Mouse (Mus musculus) lung, embryonic 16.5 days (tissue): ENCODE data around the gene Ppt1. TPM values are rescaled to one million over a fixed set of nuclear protein-coding genes. Genes with fewer than 3 reads are reported as not detected.
"Not testable (repeated sequence)": the region's sequence is repeated elsewhere in the genome, so short reads cannot be mapped to it uniquely, and the experiment has no call there.

Experiments
- ATAC-seq: fragments of 200-750 bp; cut with Nextera tagmentation; 2 replicates; pipeline ENCODE4 v1.8.0; 2017; ENCODE audit warnings: low read depth, mild to moderate bottlenecking, moderate library complexity
- H3K27ac ChIP-seq: fragments of 300-500 bp; sonication (generic); 2 replicates; pipeline ENCODE4 v1.5.1; 2014; ENCODE audit warnings: mild to moderate bottlenecking, control low read depth, low read length
- H3K27me3 ChIP-seq: fragments of 300-500 bp; sonication (generic); 2 replicates; pipeline ENCODE4 v1.6.1; 2014; ENCODE audit warnings: low read depth, low read length, mixed read lengths; ENCODE audit not compliant: control insufficient read depth, insufficient read depth
- H3K36me3 ChIP-seq: fragments of 300-500 bp; sonication (generic); 2 replicates; pipeline ENCODE4 v1.6.1; 2014; ENCODE audit warnings: low read length; ENCODE audit not compliant: control insufficient read depth, insufficient read depth
- H3K4me1 ChIP-seq: fragments of 300-500 bp; sonication (generic); replicated peaks from 2 replicates; pipeline ENCODE4 v1.6.1; 2014; ENCODE audit warnings: low read length, mixed read lengths; ENCODE audit not compliant: control insufficient read depth, insufficient read depth
- H3K4me2 ChIP-seq: fragments of 300-500 bp; sonication (generic); 2 replicates; pipeline ENCODE4 v1.6.1; 2014; ENCODE audit warnings: low read depth, low read length, control low read depth
- H3K4me3 ChIP-seq: fragments of 300-500 bp; sonication (generic); 2 replicates; pipeline ENCODE4 v1.5.1; 2014; ENCODE audit warnings: mild to moderate bottlenecking, low read length, control low read depth
- H3K9ac ChIP-seq: fragments of 300-500 bp; sonication (generic); 2 replicates; pipeline ENCODE4 v1.6.1; 2014; ENCODE audit warnings: low read length, control low read depth
- H3K9me3 ChIP-seq: fragments of 300-500 bp; sonication (generic); 2 replicates; pipeline ENCODE4 v1.6.1; 2016; ENCODE audit warnings: low read length; ENCODE audit not compliant: control insufficient read depth
- WGBS: fragments of 180-500 bp; shearing (Covaris S2); extraction: QIAGEN DNeasy Blood & Tissue Kit; methylation state at CpG from one replicate; pipeline ENCODE4 v1.1.7; 2014; 5-methylcytosine and 5-hydroxymethylcytosine counted together
- polyA plus RNA-seq: library from polyadenylated mRNA; unstranded; fragments of >200 nt; fragmentation: Nextera tagmentation; extraction: Ambion mirVana; gene quantifications from 2 replicates; pipeline ENCODE4 v1.2.1, GENCODE M21; 2015

Gene Ppt1
- 70.1 and 79.2 TPM in 2 replicates for polyA plus RNA-seq

DNA sequence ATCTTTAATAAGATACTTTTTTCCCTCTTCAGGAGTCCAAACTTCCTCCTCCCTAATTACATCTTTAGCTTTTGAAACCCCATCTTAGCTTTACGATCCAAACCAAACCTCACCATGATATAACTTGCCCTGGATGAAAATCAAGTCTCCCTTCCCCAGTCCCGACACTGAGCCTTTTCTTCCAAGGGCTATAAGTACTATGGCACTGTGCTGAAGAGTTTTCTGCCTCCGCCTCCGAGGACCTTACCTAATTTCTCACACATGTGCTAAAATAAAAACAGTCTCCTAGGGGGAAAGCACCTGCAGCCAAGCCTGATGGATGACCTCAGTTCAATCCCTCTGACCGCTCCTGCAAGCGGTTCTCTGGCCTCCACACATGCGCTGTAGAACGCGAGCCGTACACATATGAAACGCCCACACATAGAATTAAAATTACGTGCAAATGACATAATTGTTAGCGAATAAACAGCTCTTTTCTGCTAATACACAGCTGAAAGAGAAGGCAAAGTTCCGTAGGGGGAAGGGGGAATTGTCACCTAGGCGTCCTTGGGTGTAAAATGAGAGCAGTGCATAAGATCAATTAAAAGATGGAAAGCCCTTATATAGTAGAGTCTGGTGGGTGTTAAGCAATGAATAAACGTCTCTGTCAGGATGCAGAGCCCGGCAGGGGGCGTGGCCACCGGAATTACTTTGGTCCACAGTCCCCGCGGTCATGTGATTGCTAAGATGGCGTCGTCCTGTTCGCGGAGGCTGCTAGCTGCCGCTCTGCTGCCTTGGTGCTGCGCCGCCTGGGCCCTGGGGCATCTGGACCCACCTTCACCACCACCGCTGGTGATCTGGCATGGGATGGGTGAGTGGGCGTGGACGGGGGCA is at the start of gene Ppt1:
Gene Ppt1 (plus strand): TSS at position 713 of the 873 bp plus-strand sequence.
- H3K9ac ChIP-seq: peak within 1 kb of the TSS; percentile 73
- peaks cover 12% of the 10 kb centered on the region for H3K4me1 ChIP-seq
- peak within 1 kb of the TSS; percentile 67 for H3K4me3 ChIP-seq
- no peaks in the 10 kb centered on the region for H3K27me3 ChIP-seq
- no peaks in the 10 kb centered on the region for H3K36me3 ChIP-seq
- peak; percentile 93 for ATAC-seq
- WGBS: 4% methylated on average over 31 of the region's 31 CpGs
- no peaks in the 10 kb centered on the region for H3K9me3 ChIP-seq
- H3K27ac ChIP-seq: no peak within 1 kb of the TSS
- H3K4me2 ChIP-seq: peak within 1 kb of the TSS; percentile 92

GRCm38 (mm10) chr4:122789335-122790089 is 46.5 kb upstream of the Ppt1 start:
- H3K27me3 ChIP-seq: no peaks in the 10 kb centered on the region
- H3K9ac ChIP-seq: no peak overlapping the region
- no peaks in the 10 kb centered on the region for H3K4me1 ChIP-seq
- no peak overlapping the region for H3K4me3 ChIP-seq
- no peak overlapping the region for H3K27ac ChIP-seq
- H3K36me3 ChIP-seq: no peaks in the 10 kb centered on the region
- H3K4me2 ChIP-seq: no peak overlapping the region
- no peak for ATAC-seq
- WGBS: 45% methylated on average over 4 of the region's 4 CpGs
- no peaks in the 10 kb centered on the region for H3K9me3 ChIP-seq

GRCm38 (mm10) chr4:122808108-122808507 is 27.9 kb upstream of the Ppt1 start:
- no peak overlapping the region for H3K9ac ChIP-seq
- WGBS: 21% methylated on average over 4 of the region's 4 CpGs
- ATAC-seq: no peak
- no peak overlapping the region for H3K4me3 ChIP-seq
- H3K4me1 ChIP-seq: no peaks in the 10 kb centered on the region
- H3K4me2 ChIP-seq: no peak overlapping the region
- H3K27ac ChIP-seq: no peak overlapping the region
- H3K36me3 ChIP-seq: no peaks in the 10 kb centered on the region
- H3K27me3 ChIP-seq: no peaks in the 10 kb centered on the region
- H3K9me3 ChIP-seq: no peaks in the 10 kb centered on the region

- Histone ChIP-seq H3K9me3 (no peaks in the 10 kb centered on the region), H3K27me3 (no peaks in the 10 kb centered on the region), H3K4me1 (no peaks in the 10 kb centered on the region), H3K9ac (no peak overlapping the region), H3K4me2 (no peak overlapping the region), H3K36me3 (no peaks in the 10 kb centered on the region), H3K27ac (no peak overlapping the region), H3K4me3 (no peak overlapping the region)
- 59% methylated on average over 1 of the region's 1 CpGs for WGBS
- no peak for ATAC-seq
Measured at GRCm38 (mm10) chr4:122811180-122811579, 24.9 kb upstream of the Ppt1 start.

DNA sequence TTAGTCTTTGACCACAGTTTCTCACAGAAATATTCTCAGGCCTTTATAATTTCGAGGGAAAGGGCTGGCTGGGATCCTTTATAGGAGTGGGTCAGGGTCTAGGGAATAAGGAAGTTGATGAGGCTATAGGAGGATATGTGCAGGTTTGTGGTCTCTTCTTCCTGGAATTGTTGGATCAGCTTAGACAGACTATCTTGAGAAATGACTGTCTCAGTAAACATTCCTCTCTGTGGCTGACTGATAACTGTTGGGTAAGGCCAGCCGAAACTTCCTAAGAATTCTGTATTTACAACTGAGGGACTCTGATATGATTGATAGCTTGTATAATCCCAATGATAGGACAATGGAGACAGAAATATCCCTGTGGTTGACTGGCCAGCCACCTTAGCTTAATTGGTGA is 24.2 kb upstream of the Ppt1 start:
- ATAC-seq: no peak
- Histone ChIP-seq H3K36me3 (no peaks in the 10 kb centered on the region), H3K27me3 (no peaks in the 10 kb centered on the region), H3K27ac (no peak overlapping the region), H3K4me3 (no peak overlapping the region), H3K4me1 (no peaks in the 10 kb centered on the region), H3K9me3 (no peaks in the 10 kb centered on the region), H3K9ac (no peak overlapping the region), H3K4me2 (no peak overlapping the region)
- 48% methylated on average over 2 of the region's 2 CpGs for WGBS

DNA sequence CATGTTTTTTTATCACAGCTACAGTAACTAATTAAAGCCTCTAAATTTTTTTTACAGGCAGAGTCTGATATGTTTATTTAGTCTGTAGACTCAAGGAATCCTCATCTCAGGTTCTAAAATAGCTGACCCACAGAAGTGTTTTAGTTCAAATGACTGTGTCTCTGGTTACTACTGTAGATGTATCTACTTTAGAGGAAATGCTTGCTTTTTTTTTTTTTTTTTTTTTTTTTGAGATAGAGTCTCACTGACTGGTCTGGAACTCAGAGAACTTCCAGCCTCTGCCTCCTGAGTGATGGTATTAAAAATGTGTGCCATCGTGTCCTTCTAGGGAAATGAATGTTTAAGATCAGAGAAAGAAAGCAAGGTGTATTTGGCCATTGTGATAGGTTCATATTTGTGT is 19.8 kb upstream of the Ppt1 start:
- no peaks in the 10 kb centered on the region for H3K36me3 ChIP-seq
- no peak overlapping the region for H3K27ac ChIP-seq
- no peak overlapping the region for H3K9ac ChIP-seq
- no peaks in the 10 kb centered on the region for H3K4me1 ChIP-seq
- WGBS: 88% methylated on average over 1 of the region's 1 CpGs
- H3K27me3 ChIP-seq: no peaks in the 10 kb centered on the region
- no peaks in the 10 kb centered on the region for H3K9me3 ChIP-seq
- H3K4me3 ChIP-seq: no peak overlapping the region
- no peak for ATAC-seq
- H3K4me2 ChIP-seq: no peak overlapping the region

- not testable (repeated sequence) for H3K4me3 ChIP-seq, H3K4me2 ChIP-seq, H3K9ac ChIP-seq, H3K4me1 ChIP-seq, H3K27ac ChIP-seq, H3K36me3 ChIP-seq, H3K9me3 ChIP-seq, ATAC-seq, H3K27me3 ChIP-seq
- WGBS: 27% methylated on average over 10 of the region's 10 CpGs
Measured at GRCm38 (mm10) chr4:122820941-122821340, 15.1 kb upstream of the Ppt1 start.

DNA sequence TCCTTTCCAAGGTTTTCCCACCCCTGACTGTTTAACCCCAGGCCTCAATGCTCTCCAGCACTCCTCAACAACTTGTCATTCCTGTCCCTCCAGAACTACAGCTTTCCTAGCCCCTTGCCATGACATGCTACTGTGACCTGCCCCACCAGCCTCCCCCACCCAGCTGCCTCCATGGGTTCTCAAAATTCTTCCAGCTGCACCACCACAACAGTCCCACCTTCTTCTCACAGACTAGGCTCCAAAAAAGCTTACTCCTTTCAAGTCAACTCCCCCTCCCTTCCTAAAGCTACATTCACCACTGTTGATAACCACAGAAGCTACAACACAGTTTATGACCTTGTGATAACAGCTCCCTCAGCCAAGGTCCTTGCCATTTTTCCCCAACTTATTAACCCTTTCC is 8.4 kb upstream of the Ppt1 start:
- H3K9ac ChIP-seq: no peak overlapping the region
- H3K4me3 ChIP-seq: no peak overlapping the region
- ATAC-seq: no peak
- H3K27me3 ChIP-seq: no peaks in the 10 kb centered on the region
- no peak overlapping the region for H3K4me2 ChIP-seq
- no peaks in the 10 kb centered on the region for H3K4me1 ChIP-seq
- H3K9me3 ChIP-seq: no peaks in the 10 kb centered on the region
- no peaks in the 10 kb centered on the region for H3K36me3 ChIP-seq
- no peak overlapping the region for H3K27ac ChIP-seq

GRCm38 (mm10) chr4:122829339-122829738 is 6.7 kb upstream of the Ppt1 start:
- Histone ChIP-seq H3K9ac (no peak overlapping the region), H3K27me3 (no peaks in the 10 kb centered on the region), H3K9me3 (no peaks in the 10 kb centered on the region), H3K4me2 (no peak overlapping the region), H3K4me3 (no peak overlapping the region), H3K36me3 (no peaks in the 10 kb centered on the region), H3K4me1 (no peaks in the 10 kb centered on the region), H3K27ac (no peak overlapping the region)
- no peak for ATAC-seq
- 85% methylated on average over 6 of the region's 6 CpGs for WGBS
